Mouse (Mus musculus): ENCODE data around the gene Pgd.

DNA sequence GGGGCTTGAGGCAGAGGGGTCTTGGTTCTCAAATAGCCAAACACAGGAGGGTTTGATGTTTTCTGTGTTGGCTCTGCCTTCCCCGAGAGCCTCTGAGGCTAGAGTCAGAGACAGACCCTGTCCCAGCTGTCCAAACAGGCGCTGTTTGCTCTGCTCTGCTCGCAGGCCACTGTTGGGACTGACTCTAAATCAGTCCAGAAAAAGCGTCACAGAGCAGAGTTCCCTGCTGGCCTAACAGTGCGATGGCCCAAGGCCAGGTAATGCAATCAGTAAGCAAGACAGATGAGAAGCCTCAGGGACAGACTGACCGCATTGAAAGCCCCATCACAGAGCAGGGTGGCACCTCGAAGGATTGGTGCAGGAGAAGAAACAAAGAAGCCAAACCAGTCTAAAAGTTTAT is 17.0 kb downstream of the Pgd start:
- no peak for TF ChIP-seq CTCF (conservative IDR thresholded peaks at IDR 0.05; ENCODE audit: low read length)
- no peak for TF ChIP-seq POU5F1 (IDR thresholded peaks at IDR 0.05; ENCODE audit: borderline replicate concordance, low read length)
